Mouse (Mus musculus) lung, postnatal 0 days (tissue): ENCODE results near the gene 4930407I10Rik.

Source experiments
- CTCF ChIP-seq: IDR thresholded peaks from 2 replicates; pipeline ENCODE4 v1.5.1; 2016; ENCODE audit warnings: antibody characterized with exemption, mild to moderate bottlenecking
- EP300 ChIP-seq: IDR thresholded peaks from 2 replicates; pipeline ENCODE4 v1.6.1; 2016; ENCODE audit warnings: antibody characterized with exemption, mild to moderate bottlenecking, control low read depth

DNA sequence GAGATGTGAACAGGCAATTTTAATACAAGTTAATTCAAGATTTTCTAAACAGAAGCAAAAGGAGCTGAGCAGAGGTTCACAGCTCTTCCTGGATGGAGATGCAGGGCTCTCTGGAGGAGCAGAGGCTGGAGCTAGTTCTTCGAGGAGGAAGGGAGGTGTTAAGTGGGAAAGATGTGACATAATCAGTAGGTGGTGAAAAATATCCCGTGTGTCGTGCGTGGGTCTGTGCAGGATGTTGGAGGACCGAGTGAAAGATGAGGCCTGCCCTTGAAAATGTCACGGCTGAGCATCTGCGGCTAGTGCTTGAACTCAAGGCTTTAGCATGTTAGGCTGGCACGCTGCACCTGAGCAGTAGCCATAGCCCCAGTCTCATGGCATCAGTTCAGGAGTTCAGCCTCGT lies 26.7 kb downstream of the 4930407I10Rik start:
- no peak for TF ChIP-seq EP300
- no peak for TF ChIP-seq CTCF
